In genomic region chr8:110703460-110704061, GRCm38 (mm10) we compare ENCODE assay signal across 11 mouse cellular contexts. TPM values are rescaled to one million over a fixed set of nuclear protein-coding genes. Genes with fewer than 3 reads are reported as not detected.
A peak's percentile ranks its signal among the peaks of the same experiment; 100 is the strongest.
DNase-seq lines count a peak whose midpoint lies in the region; TF ChIP-seq lines count a peak whose summit lies in the region.
"Had no signal": no experiment of that assay in that cellular context is flagged by ENCODE, and none has a peak within 500 bp of the region (broad histone marks: within the 10 kb centered on the region; RNA-seq: fewer than 3 reads in every experiment).

No protein-coding gene starts in this region.

- DNase-seq in cerebellum, adult 2 months = peak; percentile 55 to 62
- no peak for DNase-seq in cerebellum, postnatal 4 days (ENCODE audit: low spot score in 2 of 2)
- DNase-seq in left cerebral cortex, adult 2 months (ENCODE audit: extremely low spot score in 1 of 2, low spot score in 2 of 2) = no peak
- no peak for DNase-seq in left cerebral cortex, adult 8-10 months (ENCODE audit: low spot score in 2 of 2)
- DNase-seq in heart, postnatal 10 days = peak; percentile 39 to 45
- DNase-seq in adrenal gland, adult 8-10 months = no peak
- DNase-seq in spleen, postnatal 36 days (ENCODE audit: low spot score in 2 of 2) = no peak
- DNase-seq: B cell, adult 2 months; thymus, adult 18-20 months had no signal

- H3K4me1 ChIP-seq in cerebellum, adult 2 months (ENCODE audit: control insufficient read depth, insufficient read depth, low read length) = peaks cover 54% of the 10 kb centered on the region
- peaks cover 40% of the 10 kb centered on the region for H3K4me1 ChIP-seq in olfactory bulb, adult 2 months (ENCODE audit: control insufficient read depth, insufficient read depth, low read length)

- intact Hi-C loops in left cerebral cortex, adult 2 months (cut with DNase I) = no loop called here
- intact Hi-C loops in heart, postnatal 10 days (cut with DNase I) = no loop called here

- TF ChIP-seq CTCF in cerebellum, adult 2 months (IDR thresholded peaks at IDR 0.05; ENCODE audit: borderline replicate concordance, insufficient read depth, low read depth, low read length) = no peak
- no peak for TF ChIP-seq CTCF in left cerebral cortex, adult 2 months (IDR thresholded peaks at IDR 0.05)
- TF ChIP-seq CTCF in olfactory bulb, adult 2 months (IDR thresholded peaks at IDR 0.05; ENCODE audit: insufficient read depth, low read depth, low read length) = no peak

- 26% methylated on average over 9 of the region's 9 CpGs for WGBS in cerebellum, adult 2 months
- WGBS in olfactory bulb, adult 2 months = 57% methylated on average over 9 of the region's 9 CpGs

- H3K27me3 ChIP-seq in cerebellum, adult 2 months (ENCODE audit: control insufficient read depth, insufficient read depth, low read length) = no peaks in the 10 kb centered on the region

- H3K27ac ChIP-seq in cerebellum, adult 2 months (ENCODE audit: insufficient read depth, low read length) = peak overlapping the region; percentile 96
- peak overlapping the region; percentile 40; the same call in 1 of the 2 replicates for H3K27ac ChIP-seq in left cerebral cortex, adult 2 months
- H3K27ac ChIP-seq in olfactory bulb, adult 2 months (ENCODE audit: insufficient read depth, low read depth, low read length) = peak overlapping the region; percentile 61; the same call in 1 of the 2 replicates
- H3K27ac ChIP-seq: liver, embryonic 14.5 days had no signal

- no peak for TF ChIP-seq POLR2A in cerebellum, adult 2 months (IDR thresholded peaks at IDR 0.05; ENCODE audit: borderline replicate concordance, insufficient read depth, low read length)
- no peak for TF ChIP-seq POLR2A in olfactory bulb, adult 2 months (IDR thresholded peaks at IDR 0.05; ENCODE audit: insufficient read depth, low read depth, low read length)

- H3K4me3 ChIP-seq in cerebellum, adult 2 months (replicated peaks; ENCODE audit: insufficient read depth, low read depth, low read length) = no peak overlapping the region
- H3K4me3 ChIP-seq in left cerebral cortex, adult 2 months = no peak overlapping the region
- H3K4me3 ChIP-seq in olfactory bulb, adult 2 months (ENCODE audit: insufficient read depth, low read depth, low read length) = no peak overlapping the region

RNA-seq across cellular contexts. Expression of gene Mtss1l, which starts 17.7 kb away (rescaled TPM):
- polyA plus RNA-seq in cerebellum, adult 2 months (2012; rRNA removed) = 257 and 288 TPM in 2 replicates
- total RNA-seq in left cerebral cortex, adult 2 months (2021) = 100 to 1,000 TPM; 207 to 234 TPM
- total RNA-seq in left cerebral cortex, adult 8-10 months (2022) = 100 to 1,000 TPM; 206 to 236 (median 215) TPM
- total RNA-seq in heart, postnatal 10 days (2021) = 10 to 100 TPM; 36.2 to 39.6 TPM
- polyA plus RNA-seq in olfactory bulb, adult 2 months (2012; ENCODE audit: insufficient read depth, insufficient read length, low replicate concordance, missing spikeins) = not detected in 2 replicates
- total RNA-seq in adrenal gland, adult 8-10 months (2022) = 10 to 100 TPM; 19.5 to 28.8 (median 25.1) TPM

Comparison
In these comparisons a context has a peak if more than half of its experiments do, and no peak if none do; other contexts are left out.
1. DNase-seq: peak in cerebellum, adult 2 months (2 of 2) and heart, postnatal 10 days (2 of 2); none in cerebellum, postnatal 4 days (0 of 2), left cerebral cortex, adult 2 months (0 of 2), left cerebral cortex, adult 8-10 months (0 of 2), adrenal gland, adult 8-10 months (single experiment) and spleen, postnatal 36 days (0 of 2).
2. H3K27ac ChIP-seq: peak in every context shown above with its lines; median percentile 96 in cerebellum, adult 2 months; 61 in olfactory bulb, adult 2 months; 40 in left cerebral cortex, adult 2 months.
3. RNA of gene Mtss1l, which starts 17.7 kb away (total RNA-seq): 207 to 234 TPM in left cerebral cortex, adult 2 months and 206 to 236 TPM in left cerebral cortex, adult 8-10 months; 36.2 to 39.6 TPM in heart, postnatal 10 days and 19.5 to 28.8 TPM in adrenal gland, adult 8-10 months; every median in the first group is over 4 times any median in the second.